Mouse (Mus musculus) ovary, postnatal 14 days (tissue): ENCODE measurements around the gene Ubap1l.

Source experiments
- DNase-seq: peaks from one replicate; pipeline ENCODE4 v3.0.0; 2022; ENCODE audit warnings: low spot score

The Ubap1l gene

DNA sequence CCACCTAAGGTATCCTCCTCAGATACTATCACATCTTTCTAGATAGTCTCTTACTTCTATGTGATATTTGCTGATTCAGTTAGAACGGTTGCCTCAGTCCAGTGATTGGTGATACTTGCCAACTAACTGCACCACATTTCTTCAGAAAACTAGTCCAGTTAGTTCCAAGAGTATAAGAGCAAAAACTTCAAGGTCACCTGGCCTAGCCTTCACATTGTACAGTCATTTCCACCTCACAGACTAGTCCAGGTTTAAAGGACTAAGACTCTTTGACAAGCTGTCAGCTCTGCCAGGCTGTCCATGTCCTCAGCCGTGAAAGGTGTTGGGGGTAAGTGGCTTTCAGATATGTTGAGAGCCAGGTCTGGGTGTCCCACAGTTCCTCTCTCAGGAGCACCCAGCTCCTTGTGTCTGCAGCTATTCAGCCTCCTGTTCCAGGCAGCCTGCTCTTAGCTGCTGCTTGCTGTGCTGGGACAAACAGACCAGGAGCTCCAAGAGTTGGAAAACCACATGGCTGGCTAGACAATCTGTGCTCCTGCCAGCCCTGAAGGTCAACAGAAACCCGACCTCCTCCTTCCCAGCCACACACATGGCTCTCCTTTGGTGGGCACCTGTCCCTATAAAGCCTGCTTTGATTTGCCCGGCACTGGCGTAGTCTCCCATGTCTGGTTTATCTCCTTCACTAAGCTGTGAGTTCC lies 13.8 kb downstream of the Ubap1l start:
- no peak for DNase-seq

DNA sequence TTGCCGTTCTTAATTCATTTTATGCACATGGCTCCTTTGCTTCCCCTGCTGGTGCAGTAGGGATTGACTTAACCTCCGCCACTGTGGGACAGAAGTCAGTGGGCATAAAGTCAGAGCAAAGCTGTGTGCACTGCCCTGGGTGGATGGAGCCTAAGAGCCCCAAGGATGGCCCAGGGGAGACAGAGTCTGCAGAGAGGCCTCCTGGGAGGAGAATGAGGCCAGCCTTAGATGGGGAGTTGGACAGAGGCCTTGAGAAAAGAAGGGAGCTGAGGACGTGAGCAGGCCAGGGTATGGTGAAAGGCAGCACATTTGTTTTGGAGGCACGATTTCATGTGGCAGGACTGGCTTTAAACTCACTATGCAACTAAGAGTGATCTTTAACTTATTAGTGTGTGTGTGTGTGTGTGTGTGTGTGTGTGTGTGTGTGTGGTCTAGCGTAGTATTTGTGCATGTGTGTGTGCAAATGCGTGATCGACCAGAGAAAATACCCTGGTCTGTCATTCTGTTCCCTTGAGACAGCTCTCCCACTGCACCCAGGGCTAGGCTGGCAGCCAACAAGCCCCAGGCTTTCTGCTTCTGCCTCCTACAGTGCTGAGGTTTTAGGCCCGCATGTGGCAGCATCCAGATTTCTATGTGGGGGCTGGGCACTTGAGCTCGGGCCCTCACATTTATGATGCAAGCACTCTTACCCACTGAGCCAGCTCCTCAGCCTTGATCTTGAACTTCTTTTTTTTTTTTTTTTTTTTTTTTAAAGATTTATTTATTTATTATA lies 14.5 kb downstream of the Ubap1l start:
- no peak for DNase-seq

GRCm38 (mm10) chr9:65381017-65381590 lies 20.3 kb downstream of the Ubap1l start:
- no peak for DNase-seq

GRCm38 (mm10) chr9:65382031-65382750 lies 21.4 kb downstream of the Ubap1l start:
- DNase-seq = no peak

DNA sequence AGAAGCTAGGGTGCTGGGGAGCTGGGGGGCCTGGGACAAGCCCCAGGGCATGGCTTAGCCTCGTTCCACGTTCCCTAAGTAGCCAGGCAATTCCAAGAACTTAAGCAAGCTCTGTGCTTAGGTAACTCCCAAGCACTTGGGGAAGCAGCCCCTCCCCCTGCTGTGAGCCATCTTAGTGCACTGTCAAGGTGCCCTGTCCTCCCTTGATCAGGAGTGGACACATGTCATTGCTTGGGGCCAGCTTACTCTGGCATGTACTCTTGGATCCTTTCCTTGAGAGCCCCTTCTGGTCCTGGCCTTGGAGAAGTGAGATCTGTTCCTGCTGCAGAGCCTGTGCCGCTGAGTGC lies 21.9 kb downstream of the Ubap1l start:
- no peak for DNase-seq

- DNase-seq = no peak
Observed at GRCm38 (mm10) chr9:65384276-65384675, 23.4 kb downstream of the Ubap1l start.

- no peak for DNase-seq
Observed at GRCm38 (mm10) chr9:65386373-65387140, 25.7 kb downstream of the Ubap1l start.

DNA sequence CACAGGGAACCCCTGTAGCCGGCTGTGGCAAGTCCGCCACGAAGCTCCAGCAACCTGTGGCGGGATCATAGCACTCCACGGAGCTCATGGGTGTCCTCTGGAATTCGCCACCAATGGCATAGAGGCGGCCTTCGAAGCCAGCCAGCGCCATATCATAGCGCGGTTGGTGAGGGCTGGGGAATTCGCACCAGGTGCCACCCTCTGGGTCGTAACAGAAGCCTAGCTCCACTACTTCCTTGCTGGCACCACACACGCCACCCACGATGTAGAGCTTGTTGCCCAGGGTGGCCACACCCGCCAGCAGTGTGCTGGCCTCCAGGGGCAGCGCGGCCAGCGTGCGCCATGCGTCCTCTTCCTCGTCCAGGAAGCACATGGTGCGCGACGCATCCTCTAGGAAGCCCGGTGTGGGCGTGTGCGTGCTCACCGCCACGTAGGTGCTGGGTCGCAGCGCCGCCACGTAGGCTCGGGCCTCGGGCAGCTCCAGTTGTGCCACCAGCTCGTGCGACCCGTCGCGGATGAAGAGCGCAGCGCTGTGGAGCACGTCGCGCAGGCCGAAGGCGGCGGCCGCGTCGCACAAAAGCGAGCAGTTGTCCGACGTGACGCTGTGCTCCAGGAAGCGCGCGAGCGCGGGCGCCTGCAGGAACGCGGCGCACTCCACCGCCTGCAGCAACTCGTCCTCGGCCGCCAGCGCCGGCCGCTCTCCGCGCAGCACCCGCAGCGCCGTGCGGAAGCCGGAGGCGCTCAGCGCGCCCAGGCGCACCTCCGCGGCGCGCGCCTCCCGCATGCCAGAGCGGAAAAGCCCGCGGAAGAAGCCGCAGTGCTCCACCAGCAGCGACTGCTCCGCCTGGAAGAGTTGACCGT lies 30.1 kb downstream of the Ubap1l start:
- no peak for DNase-seq

DNA sequence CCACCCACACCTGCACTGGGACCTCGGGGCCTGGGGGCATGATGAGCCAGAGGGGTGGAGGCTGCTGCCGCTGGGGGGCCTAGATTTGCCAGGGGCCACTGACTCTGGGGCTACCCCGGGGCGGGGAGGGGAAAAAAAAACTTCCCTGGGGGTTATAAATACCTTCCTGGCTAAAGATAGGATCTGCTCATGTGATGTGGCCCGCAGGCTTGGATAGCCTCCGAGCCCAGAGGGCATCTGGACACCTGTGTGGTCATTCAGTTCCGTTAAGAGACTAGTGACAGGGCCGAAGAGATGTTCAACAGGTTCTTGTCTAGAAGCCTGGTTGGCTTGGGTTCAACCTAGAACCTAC lies 30.7 kb downstream of the Ubap1l start, which contains the start of gene Kbtbd13:
TSS of gene Kbtbd13 (minus strand) at position 40 of the 352 bp plus-strand sequence.
- DNase-seq = no peak

DNA sequence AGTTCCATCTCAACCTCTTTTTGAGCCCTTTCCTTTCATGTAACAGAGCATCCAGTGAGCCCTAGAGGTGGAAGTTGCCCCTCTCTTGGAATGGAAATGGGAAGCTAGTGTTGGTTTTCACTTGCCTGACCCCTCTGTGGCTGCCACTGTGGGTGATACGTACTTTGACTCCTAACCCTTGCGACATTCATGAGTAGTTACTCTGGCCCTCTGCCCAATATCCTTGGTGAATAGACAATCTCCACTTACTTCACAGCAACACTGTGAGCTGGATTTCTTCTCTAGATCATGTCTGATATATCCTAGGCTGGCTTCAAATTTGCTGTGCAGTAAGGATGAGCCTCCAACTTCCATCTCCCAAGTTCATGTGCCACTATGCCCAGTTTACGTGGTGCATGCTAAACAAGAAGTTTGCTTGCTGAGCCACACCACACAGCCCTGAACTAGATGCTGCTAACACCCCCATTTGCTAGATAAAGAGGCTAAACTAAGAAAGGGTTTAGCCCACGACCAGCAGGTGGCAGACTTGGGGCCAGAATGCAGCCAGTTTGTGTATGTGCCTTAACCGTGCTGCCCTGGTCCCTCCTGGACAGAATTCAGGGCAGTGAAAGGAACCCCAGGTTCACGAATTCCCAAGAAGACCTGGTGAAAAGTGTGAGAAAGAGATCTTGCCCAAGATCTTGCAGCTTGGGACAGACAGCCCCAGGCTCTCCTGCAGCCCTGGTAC lies 32.0 kb downstream of the Ubap1l start:
- peak; percentile 51 for DNase-seq

DNA sequence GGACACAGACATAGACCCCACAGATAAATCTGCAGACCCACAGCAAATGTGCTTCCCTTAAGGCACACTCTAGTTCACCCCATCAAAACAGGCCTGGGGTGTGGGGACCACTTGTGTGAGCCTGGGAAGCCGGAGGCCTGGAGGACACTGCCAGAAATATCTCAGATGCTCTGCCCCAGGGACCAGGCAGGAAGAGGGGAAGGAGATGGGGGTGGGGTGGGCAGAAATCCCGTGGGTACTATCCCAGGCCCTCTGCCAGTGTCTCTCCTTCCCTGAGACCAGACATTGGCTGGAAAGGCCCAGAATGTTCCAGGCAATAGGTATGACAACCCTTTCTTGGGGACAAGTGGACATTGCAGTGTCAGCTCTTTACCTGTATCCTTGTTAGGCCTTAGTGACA lies 32.8 kb downstream of the Ubap1l start:
- no peak for DNase-seq

- no peak for DNase-seq
Observed at GRCm38 (mm10) chr9:65394360-65394759, 33.5 kb downstream of the Ubap1l start.

DNA sequence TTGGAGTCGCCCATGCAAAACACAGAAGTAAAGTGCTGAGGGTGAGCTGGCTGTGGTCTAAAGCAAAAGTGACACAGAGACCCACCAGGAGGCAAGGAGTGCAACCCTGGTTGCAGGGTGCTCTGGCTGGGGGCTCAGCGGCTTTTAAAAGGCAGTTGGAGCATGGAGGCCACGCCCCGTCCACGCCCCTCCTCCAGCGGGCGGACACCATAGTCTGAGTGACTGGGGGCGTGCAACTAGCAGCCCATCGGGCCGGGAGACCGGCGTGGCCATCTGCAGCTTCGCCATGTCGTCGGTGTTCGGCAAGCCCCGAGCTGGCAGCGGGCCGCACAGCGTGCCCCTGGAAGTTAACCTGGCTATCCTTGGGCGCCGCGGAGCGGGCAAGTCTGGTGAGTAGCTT lies 37.4 kb downstream of the Ubap1l start, which contains the start of gene Rasl12:
TSS of gene Rasl12 (plus strand) at position 228 of the 400 bp plus-strand sequence.
- DNase-seq = peak; percentile 55

GRCm38 (mm10) chr9:65399934-65400333 lies 39.1 kb downstream of the Ubap1l start:
- no peak for DNase-seq

DNA sequence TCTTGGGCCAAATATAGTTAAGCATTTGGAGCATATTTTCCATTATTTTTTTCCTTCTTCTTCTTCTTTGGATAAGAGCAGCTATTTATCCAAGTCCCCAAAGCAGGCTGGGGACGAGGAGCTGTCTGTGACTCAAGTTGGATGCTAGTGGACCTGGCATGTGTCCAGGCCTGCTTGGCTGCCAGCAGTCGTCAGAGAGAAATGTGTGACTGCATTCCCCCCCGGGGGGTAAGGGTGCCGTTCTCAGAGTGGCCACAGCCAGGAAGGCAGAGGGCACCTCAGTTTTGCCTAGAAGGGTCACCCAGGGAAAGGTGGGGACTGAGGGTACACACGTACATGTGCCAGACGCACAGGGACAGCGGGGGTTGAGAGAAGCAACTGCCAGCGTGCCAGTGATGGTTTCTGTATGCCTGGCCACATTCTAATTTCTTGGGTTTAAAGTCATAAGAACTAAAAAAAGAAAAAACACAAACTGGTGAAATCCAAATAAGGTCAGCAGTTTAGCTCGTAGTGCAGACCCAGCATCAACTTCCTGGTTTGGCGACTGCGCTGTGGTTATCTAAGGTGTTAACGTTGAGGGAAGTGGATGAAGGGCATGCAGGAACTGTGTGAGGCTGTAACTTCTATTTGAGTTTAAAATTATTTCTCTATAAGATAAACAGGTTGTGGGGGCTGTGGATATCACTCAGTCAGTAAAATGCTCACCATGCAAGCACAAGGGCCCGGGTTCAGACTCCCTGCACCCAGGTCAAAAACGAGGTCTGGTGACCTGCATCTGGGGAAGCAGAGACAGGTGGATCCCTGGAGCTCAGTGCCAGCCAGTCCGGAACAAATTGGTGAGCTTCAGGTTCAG lies 43.7 kb downstream of the Ubap1l start:
- no peak for DNase-seq

- DNase-seq = no peak
Observed at GRCm38 (mm10) chr9:65405184-65405449, 44.3 kb downstream of the Ubap1l start.

DNA sequence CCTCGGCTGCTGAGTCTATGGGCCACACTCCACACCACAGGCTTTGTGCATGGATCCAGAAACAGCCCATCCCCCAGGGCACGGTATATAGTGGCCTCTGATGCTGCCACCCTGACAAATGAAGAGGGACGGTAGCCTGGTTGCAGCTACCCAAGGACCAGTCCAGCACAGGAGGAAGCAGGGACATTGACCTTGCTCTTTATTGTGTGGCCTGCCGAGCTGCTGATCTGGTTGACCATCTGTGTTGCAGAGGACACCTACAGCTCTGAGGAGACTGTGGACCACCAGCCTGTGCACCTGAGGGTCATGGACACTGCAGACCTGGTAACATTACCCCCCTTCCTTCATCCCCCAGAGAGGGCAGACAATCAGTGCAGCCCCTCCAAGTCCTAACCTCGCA lies 46.5 kb downstream of the Ubap1l start:
- DNase-seq = no peak

- no peak for DNase-seq
Observed at GRCm38 (mm10) chr9:65407861-65408260, 47.0 kb downstream of the Ubap1l start.

GRCm38 (mm10) chr9:65408871-65409295 lies 48.0 kb downstream of the Ubap1l start:
- no peak for DNase-seq
